Mouse (Mus musculus): ENCODE measurements at regions not wholly inside any gene's neighbourhood (a gene's known extent, or its start where the extent isn't known, plus 50 kb on each side); places are given as distances from the start of the nearest gene placed in this dataset.

DNA sequence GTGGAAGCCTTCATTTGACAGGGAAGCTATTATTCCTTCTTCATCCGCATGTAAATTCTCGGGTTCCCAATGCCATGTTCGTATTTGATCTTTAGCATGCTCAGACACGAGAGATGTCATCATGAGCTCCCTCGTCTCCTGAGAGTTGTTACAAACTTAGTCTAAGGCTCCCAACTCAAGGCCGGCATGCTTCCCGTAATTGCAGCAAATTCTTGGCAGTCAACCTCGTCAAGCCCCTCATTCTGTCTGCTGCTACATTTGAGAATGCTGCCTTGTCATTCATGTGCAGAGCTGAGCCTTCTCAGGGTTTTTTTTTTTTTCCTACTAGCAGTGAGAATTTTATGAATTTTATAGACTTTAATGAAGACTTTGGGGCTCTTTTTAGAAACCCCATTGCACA, 268.3 kb upstream of the Cwc22 start:
- Histone ChIP-seq H3K36me3 (ENCODE audit: insufficient read depth, low read length) (no peaks in the 10 kb centered on the region), H3K4me2 (replicated peaks; ENCODE audit: low read depth, low read length) (no peak overlapping the region), H3K4me3 (ENCODE audit: low read depth, low read length) (no peak overlapping the region), H3K4me1 (ENCODE audit: insufficient read depth, low read depth, low read length) (no peaks in the 10 kb centered on the region), H3K27me3 (replicated peaks; ENCODE audit: insufficient read depth, low read length) (no peaks in the 10 kb centered on the region), H3K9ac (replicated peaks; ENCODE audit: low read depth) (no peak overlapping the region), H3K9me3 (ENCODE audit: low read length) (no peaks in the 10 kb centered on the region), H3K27ac (ENCODE audit: low read length) (no peak overlapping the region)
- DNase-seq (ENCODE audit: low spot score) (no peak), ATAC-seq (no peak)
- no peak for TF ChIP-seq EP300 (IDR thresholded peaks at IDR 0.05)
- TF ChIP-seq CTCF (IDR thresholded peaks at IDR 0.05) = no peak
- 54% methylated on average over 8 of the region's 8 CpGs for WGBS

DNA sequence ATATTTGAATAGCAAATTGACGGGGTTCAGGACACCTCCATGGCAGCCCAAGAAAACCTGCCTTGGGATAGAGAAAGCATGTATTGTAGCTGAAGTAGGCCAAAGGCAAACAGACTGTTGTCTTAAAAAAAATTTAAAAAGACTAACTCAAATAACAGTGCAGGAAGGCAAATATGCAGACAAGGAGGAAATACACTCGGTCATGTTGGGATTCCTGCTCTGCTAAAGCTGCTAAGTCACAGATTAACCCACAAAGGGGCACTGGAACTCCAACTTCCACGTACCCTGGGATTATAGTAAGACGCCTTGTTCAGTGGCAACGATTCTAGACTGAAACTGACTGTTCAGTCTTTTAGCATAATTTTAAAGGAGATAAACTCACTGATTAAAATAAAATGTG, 258.9 kb upstream of the Cwc22 start:
- no peak overlapping the region for H3K4me3 ChIP-seq (ENCODE audit: low read depth, low read length)
- whole genome bisulfite sequencing = 44% methylated on average over 5 of the region's 5 CpGs
- TF ChIP-seq CTCF (IDR thresholded peaks at IDR 0.05) = no peak
- TF ChIP-seq EP300 (IDR thresholded peaks at IDR 0.05) = no peak
- ATAC-seq = no peak
- H3K36me3 ChIP-seq (ENCODE audit: insufficient read depth, low read length) = no peaks in the 10 kb centered on the region
- no peaks in the 10 kb centered on the region for H3K4me1 ChIP-seq (ENCODE audit: insufficient read depth, low read depth, low read length)
- no peak overlapping the region for H3K9ac ChIP-seq (replicated peaks; ENCODE audit: low read depth)
- H3K27me3 ChIP-seq (replicated peaks; ENCODE audit: insufficient read depth, low read length) = no peaks in the 10 kb centered on the region
- no peak for DNase-seq (ENCODE audit: low spot score)
- no peak overlapping the region for H3K4me2 ChIP-seq (replicated peaks; ENCODE audit: low read depth, low read length)
- H3K27ac ChIP-seq (ENCODE audit: low read length) = no peak overlapping the region
- H3K9me3 ChIP-seq (ENCODE audit: low read length) = no peaks in the 10 kb centered on the region

DNA sequence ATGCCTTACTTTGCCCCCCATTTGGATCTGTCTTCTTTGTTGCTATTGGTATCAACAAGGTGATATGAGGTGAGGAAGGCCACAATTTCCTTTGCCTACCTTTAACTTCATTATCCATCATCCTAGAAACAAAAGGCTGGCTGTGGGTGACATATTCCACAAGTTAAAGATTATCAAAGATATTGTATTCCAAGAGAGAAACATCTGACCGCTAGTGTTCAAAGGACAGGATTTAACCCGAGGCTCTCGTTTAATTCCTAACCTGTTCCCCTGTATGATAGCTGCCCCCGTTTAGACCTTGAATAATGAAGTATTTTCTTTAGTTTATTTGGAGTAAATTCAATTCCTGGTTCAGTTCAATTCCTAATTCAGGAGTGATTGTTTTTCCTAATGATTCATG, 249.8 kb upstream of the Cwc22 start:
- no peak overlapping the region for H3K9ac ChIP-seq (replicated peaks; ENCODE audit: low read depth)
- H3K4me3 ChIP-seq (ENCODE audit: low read depth, low read length) = no peak overlapping the region
- DNase-seq (ENCODE audit: low spot score) (no peak), ATAC-seq (no peak)
- H3K36me3 ChIP-seq (ENCODE audit: insufficient read depth, low read length) = no peaks in the 10 kb centered on the region
- WGBS = 72% methylated on average over 4 of the region's 4 CpGs
- no peaks in the 10 kb centered on the region for H3K4me1 ChIP-seq (ENCODE audit: insufficient read depth, low read depth, low read length)
- no peak overlapping the region for H3K4me2 ChIP-seq (replicated peaks; ENCODE audit: low read depth, low read length)
- H3K9me3 ChIP-seq (ENCODE audit: low read length) = no peaks in the 10 kb centered on the region
- no peak for TF ChIP-seq CTCF (IDR thresholded peaks at IDR 0.05)
- TF ChIP-seq EP300 (IDR thresholded peaks at IDR 0.05) = no peak
- no peaks in the 10 kb centered on the region for H3K27me3 ChIP-seq (replicated peaks; ENCODE audit: insufficient read depth, low read length)
- no peak overlapping the region for H3K27ac ChIP-seq (ENCODE audit: low read length)

DNA sequence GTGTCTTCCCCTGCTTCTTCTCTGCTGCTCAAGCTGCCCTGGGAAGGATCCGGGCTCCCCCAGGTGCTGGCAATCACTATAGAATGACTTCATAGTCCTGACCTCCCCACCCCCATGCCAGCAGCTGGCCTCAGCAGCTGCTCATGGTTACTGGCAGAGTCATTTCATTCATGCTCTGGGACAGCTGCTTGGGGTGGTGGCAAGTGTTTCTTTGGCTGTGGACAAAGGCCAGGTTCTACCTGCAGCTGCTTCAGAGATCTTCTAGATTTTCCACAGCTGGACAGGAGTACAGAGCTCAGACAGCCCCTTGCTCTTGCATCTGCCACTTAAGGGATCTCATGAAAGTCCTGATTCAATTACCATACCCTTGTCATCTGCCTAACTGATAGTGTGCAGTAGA, 243.4 kb upstream of the Cwc22 start:
- Histone ChIP-seq H3K4me3 (ENCODE audit: low read depth, low read length) (no peak overlapping the region), H3K4me1 (ENCODE audit: insufficient read depth, low read depth, low read length) (no peaks in the 10 kb centered on the region), H3K36me3 (ENCODE audit: insufficient read depth, low read length) (no peaks in the 10 kb centered on the region), H3K4me2 (replicated peaks; ENCODE audit: low read depth, low read length) (no peak overlapping the region), H3K9ac (replicated peaks; ENCODE audit: low read depth) (no peak overlapping the region), H3K27ac (ENCODE audit: low read length) (no peak overlapping the region), H3K27me3 (replicated peaks; ENCODE audit: insufficient read depth, low read length) (no peaks in the 10 kb centered on the region), H3K9me3 (ENCODE audit: low read length) (no peaks in the 10 kb centered on the region)
- TF ChIP-seq EP300 (IDR thresholded peaks at IDR 0.05) (no peak), CTCF (IDR thresholded peaks at IDR 0.05) (no peak)
- DNase-seq (ENCODE audit: low spot score) = no peak
- ATAC-seq = no peak
- 5% methylated on average over 1 of the region's 1 CpGs for WGBS

DNA sequence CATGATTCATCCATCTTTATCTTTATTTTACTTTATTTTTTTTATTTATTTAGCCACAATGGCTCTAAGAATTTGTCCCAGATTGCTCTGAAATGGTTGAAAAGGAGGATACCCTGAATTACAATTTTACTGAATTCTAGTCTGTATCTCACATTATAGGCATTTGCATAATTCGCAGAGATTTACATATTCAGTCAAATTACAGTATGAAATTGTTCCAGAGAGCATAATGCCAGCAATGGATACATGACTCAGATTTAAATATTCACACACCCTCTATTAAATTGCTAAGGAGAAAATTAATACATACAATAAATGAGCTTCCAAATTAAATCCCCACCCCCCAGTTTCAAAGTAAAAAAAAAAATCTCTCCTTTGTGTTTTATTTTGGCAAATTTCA, 238.8 kb upstream of the Cwc22 start:
- no peak for ATAC-seq
- no peak overlapping the region for H3K4me2 ChIP-seq (replicated peaks; ENCODE audit: low read depth, low read length)
- 71% methylated on average over 1 of the region's 1 CpGs for WGBS

DNA sequence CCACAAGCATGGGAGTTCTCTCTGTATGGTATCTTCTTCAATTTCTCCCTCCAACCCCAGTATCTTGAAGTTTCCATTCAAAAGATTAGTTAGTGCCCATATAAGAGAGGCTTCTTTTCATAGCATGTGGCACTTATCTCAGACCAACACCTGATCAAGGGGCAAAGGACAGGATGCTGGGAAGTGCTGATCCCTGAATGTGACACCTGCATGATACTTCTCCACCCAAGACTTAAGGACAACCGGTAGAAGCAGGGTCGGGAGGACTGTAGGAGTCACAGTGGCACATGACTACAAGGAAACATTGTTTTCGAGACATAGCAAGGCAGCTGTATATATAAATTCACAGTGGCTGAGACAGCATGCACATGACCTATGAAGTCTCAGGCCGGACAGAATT, 227.6 kb upstream of the Cwc22 start:
- Histone ChIP-seq H3K27me3 (replicated peaks; ENCODE audit: insufficient read depth, low read length) (no peaks in the 10 kb centered on the region), H3K9ac (replicated peaks; ENCODE audit: low read depth) (no peak overlapping the region), H3K9me3 (ENCODE audit: low read length) (no peaks in the 10 kb centered on the region), H3K4me3 (ENCODE audit: low read depth, low read length) (no peak overlapping the region), H3K4me2 (replicated peaks; ENCODE audit: low read depth, low read length) (no peak overlapping the region), H3K4me1 (ENCODE audit: insufficient read depth, low read depth, low read length) (no peaks in the 10 kb centered on the region), H3K27ac (ENCODE audit: low read length) (no peak overlapping the region), H3K36me3 (ENCODE audit: insufficient read depth, low read length) (no peaks in the 10 kb centered on the region)
- ATAC-seq (no peak), DNase-seq (ENCODE audit: low spot score) (no peak)
- no peak for TF ChIP-seq CTCF (IDR thresholded peaks at IDR 0.05)
- TF ChIP-seq EP300 (IDR thresholded peaks at IDR 0.05) = no peak
- WGBS = 61% methylated on average over 4 of the region's 4 CpGs

More for the DNA sequence above, 238.8 kb upstream of the Cwc22 start:
- Histone ChIP-seq H3K36me3 (ENCODE audit: insufficient read depth, low read length) (no peaks in the 10 kb centered on the region), H3K9me3 (ENCODE audit: low read length) (no peaks in the 10 kb centered on the region), H3K4me1 (ENCODE audit: insufficient read depth, low read depth, low read length) (no peaks in the 10 kb centered on the region), H3K4me3 (ENCODE audit: low read depth, low read length) (no peak overlapping the region), H3K27me3 (replicated peaks; ENCODE audit: insufficient read depth, low read length) (no peaks in the 10 kb centered on the region), H3K9ac (replicated peaks; ENCODE audit: low read depth) (no peak overlapping the region), H3K27ac (ENCODE audit: low read length) (no peak overlapping the region)
- TF ChIP-seq EP300 (IDR thresholded peaks at IDR 0.05) (no peak), CTCF (IDR thresholded peaks at IDR 0.05) (no peak)
- DNase-seq (ENCODE audit: low spot score) = no peak

DNA sequence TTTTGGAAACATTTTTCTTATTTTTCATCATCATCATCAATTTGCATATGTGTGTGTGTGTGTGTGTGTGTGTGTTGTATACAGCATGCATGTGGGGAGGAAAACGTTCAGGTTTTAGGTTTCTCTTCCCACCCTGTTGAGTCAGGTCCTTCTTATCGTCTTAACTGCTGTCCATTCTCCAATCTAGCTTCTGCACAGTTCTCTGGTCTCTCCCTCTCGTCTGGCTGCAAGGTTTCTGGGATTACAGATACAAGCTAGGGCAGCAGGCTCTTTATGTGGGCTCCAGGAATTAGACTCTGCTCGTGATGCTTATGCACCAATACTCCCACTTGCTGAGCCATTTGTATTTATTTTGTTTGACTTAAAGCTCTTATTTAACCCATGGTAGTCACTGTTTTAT, 226.6 kb upstream of the Cwc22 start:
- Histone ChIP-seq H3K9me3 (ENCODE audit: low read length) (no peaks in the 10 kb centered on the region), H3K27ac (ENCODE audit: low read length) (no peak overlapping the region), H3K9ac (replicated peaks; ENCODE audit: low read depth) (no peak overlapping the region), H3K4me1 (ENCODE audit: insufficient read depth, low read depth, low read length) (no peaks in the 10 kb centered on the region), H3K27me3 (replicated peaks; ENCODE audit: insufficient read depth, low read length) (no peaks in the 10 kb centered on the region), H3K4me3 (ENCODE audit: low read depth, low read length) (no peak overlapping the region), H3K36me3 (ENCODE audit: insufficient read depth, low read length) (no peaks in the 10 kb centered on the region), H3K4me2 (replicated peaks; ENCODE audit: low read depth, low read length) (no peak overlapping the region)
- no peak for ATAC-seq
- DNase-seq (ENCODE audit: low spot score) = no peak
- TF ChIP-seq EP300 (IDR thresholded peaks at IDR 0.05) = no peak
- no peak for TF ChIP-seq CTCF (IDR thresholded peaks at IDR 0.05)
- WGBS = 57% methylated on average over 4 of the region's 4 CpGs

All from lung, postnatal 0 days (tissue).